Mouse (Mus musculus): Measurements from ENCODE around the gene Ahnak2. TPM values are rescaled to one million over a fixed set of nuclear protein-coding genes. Genes with fewer than 3 reads are reported as not detected.
"Not testable (repeated sequence)": the region's sequence is repeated elsewhere in the genome, so short reads cannot be mapped to it uniquely, and the experiment has no call there.

Gene Ahnak2
- polyA plus RNA-seq, 2 experiments from 2014 or later: not detected

DNA sequence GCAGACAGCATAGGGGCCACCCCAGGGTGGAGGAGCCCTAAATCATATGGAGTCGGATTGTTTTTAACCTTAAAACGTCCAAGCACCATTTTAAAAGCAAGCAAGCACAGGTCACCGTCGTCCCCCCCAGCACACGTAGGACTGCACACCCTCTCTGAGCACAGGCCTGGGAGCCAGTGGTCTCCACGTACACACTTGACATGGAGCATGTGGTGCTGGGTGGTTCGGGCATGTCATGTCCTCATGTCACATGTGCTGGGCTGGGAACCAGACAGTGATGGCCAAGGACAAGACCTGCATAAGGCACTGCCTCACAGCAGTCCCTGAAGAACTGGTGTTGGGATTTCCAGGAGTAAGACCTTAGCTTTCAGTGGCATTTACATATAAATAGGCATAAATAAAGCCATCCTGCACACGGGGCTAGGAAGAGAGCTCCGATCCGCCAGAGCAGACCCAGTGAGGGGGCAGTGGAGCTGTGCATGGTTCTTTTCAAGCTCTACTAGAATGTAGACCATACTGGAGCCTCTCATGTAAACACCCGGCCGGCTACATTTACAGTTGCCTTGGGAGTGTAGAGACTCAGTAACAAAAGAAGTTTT is 18.0 kb upstream of the Ahnak2 start:
- ATAC-seq: no peak

DNA sequence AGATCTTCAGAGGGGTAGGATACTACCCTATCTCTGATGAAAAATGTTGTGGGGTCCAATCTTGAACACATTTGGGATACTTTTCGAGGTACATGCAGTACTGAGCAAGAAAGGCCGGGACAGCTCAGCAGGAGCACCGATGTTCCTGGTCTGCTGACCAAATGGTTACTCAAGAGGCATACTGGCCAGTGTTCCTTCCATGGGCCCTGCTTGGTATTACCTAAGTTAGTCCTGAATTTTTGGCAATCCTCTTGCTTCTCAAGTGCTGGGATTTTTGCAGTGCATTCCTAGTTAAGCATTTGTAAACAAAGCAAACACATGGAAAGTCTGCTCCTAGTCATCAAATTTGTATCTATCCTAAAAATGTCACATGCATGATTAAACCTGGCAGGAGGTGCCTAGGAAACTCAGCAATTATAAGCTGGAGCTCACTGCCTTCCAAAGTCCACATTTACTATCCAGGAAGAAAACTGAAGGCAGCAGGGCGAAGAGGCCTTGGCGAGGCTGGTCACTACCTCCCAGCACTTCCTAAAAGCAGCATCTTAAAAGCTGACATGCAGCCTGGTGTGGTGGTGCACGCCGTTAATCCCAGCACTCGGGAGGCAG is 16.7 kb upstream of the Ahnak2 start:
- no peak for ATAC-seq

DNA sequence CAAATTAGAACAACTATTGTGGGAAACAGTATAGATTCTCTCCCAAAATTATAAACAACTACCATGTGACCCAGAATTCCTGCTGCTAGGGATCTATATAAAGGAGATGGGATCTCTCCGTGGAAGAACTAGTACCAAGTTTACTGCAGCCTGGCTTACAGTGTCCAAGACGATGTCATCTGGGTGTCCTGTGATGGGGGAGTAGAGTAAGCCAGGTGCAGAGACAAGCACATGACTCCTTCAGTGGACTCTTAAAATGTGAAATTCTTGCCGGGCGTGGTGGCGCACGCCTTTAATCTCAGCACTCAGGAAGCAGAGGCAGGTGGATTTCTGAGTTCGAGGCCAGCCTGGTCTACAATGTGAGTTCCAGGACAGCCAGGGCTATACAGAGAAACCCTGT is 14.4 kb upstream of the Ahnak2 start:
- not testable (repeated sequence) for ATAC-seq

DNA sequence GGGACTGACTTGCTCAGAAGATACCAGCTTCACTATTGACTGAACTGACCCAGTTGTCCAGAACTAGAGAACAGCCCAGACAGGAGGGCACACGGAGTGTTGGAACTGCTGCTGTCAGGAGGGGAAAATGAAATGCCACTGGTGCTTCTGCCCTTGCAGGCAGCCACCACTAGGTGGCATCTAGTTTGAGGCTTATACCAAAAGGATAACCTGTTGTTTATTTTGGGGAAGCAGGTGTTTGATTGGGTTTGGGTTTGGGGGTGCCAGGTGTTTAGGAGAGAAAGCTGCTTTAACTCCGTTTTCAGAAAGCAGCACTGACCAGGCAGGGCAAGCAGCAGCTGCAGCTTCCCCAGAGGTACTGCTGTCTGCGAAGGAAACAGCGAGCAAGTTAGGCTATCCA is 13.8 kb upstream of the Ahnak2 start:
- peak; percentile 75 for ATAC-seq

DNA sequence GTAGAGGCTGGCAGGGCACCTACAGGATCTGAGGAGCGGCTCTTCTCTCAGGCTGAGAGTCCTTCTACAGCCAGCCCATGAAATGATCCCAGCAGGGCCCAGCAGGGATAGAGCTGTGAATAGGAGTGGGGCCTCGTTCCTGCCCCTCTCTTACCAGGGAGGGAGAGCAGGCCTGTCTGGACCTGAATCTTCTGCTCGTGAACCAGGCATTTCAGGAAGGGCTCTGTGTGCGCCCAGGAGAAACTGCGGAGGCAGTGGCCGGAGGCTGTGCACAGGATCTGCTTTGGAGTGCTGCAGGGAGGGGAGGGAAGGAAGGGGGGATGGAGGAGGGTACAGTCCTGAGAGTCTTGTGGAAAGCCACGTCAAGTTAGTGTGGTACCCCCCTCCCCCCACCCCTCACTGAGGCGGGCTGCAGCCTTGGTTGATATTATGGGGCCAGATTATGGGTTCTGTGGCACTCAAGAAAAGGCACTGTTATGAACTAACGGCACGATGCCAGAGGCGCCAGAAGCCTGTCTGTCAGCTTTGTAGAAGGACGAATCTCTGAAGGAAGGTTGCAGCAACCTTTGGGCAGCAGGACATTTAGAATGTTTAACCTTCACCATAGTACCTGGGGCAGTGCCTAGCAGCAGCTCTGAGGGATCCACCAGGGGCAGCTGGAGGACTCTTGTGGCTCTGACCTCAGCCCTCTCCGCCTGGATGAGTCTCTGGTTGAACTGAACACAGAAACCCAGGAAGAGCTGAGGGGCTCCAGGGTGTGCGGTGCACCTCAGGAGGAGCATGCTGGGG is 12.4 kb upstream of the Ahnak2 start:
- no peak for ATAC-seq

DNA sequence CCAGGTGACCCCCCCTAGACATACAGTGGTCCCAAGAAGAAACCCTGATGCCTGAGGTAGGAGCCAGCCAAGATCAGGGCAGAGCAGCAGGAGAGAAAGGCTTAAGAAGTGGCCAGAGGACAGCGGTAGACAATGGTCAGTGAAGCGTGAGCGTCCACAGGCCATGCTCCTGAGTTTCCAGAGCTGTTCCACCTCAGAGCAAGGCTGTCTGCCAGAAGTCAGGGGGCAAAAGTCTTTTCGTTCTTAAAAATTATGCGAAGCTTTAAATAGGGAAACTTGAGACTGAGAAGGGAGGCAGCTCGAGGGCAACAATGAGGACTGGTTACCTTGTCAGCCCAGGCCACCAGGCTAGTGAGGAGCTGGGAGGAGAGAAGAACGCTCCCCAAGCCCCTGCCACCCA is 10.9 kb upstream of the Ahnak2 start:
- ATAC-seq: no peak

DNA sequence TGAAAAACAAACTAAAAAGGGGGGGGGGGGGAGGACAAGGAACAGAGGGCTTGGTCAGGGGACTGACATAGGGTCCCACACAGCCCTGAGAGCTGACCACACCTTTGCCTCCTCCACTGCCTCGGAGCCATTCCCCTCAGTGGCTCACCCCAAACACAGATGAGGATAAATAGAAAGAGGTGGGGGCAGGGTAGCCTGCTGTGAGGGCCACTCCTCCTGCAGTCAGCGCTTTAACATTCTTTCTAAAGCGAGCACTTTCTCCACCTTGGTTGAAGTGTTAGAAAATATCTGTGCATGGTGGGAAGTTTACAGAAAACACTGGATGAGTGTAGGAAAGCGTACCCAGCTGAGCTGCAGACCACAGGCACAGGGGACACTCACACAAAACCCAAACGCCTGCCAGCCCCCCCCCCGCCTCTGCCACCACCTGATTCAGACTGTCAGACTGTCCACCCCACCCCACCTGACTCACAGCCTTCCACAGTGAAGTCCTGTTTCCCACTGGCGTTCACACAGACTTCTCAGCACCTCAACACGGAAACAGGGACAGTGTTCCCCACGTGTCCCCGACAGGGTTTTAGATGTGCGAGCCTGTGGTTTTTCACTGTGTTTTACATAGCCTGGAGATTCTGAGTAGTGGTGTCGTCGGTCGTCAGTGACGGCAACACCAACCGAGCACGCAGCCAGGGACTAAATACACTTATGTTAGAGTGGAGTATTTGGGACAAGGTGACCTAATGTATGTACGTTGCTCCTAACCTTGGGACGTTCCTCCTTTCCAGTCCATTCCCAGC is 7.8 kb upstream of the Ahnak2 start:
- ATAC-seq: no peak

DNA sequence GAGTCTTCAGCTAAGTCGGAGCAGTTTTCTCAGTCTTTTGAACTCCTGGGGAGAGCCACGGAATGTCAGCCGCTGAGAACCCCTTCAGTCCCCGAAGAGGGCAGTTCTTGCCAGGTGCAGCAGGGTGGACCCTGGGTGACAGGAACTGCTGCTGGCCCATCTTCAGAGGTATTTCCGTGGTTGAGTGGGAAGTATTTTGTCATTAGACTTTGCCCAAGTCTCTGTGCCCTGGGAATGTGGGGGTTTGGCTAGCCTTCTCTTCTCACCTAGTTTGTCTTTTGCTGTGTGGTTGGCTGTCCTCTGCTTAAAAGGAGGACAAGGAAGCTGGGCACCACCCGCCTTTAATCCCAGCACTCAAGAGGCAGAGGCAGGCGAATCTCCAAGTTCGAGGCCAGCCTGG is 7.2 kb upstream of the Ahnak2 start:
- no peak for ATAC-seq

DNA sequence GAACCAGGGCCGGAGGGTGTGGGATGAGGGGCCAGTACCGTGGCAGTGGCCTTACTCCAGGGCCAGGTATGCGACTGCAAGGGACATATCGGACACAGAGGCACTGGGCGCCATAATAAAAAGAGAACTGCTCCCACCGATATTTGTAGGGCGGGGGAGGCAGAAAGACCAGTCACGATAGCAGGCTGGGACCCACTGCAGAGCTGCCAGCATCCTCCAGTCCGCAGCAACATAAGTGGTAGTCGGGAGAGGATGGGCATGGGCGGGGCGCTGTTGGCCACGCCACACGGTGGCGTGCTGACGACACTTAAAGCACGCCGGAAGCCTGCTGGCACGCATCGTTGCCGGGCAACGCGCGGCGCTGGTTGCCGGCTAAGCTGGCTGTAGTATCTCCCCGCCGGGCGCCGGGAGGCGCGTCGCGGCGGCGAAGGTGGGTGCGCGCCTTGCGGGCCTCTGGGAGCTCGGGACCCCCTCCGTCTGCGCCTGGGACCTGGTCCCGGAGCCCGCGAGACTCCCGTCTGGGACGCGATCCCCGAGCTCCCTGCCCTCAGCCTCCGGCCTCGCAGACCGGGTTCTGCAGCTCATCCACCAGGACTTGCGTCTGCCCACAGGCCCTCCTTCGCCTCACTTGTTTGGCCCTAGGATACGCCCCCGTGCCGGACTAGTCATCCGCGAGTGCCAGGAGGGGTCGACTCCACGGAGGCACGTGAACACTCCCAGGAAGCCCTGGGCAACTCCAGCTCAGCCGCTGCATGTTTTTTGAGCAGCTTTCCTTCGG is 6.3 kb upstream of the Ahnak2 start, which contains the start of gene Clba1:
TSS of gene Clba1 (plus strand) at position 351 of the 778 bp plus-strand sequence.
- peak; percentile 100 for ATAC-seq

DNA sequence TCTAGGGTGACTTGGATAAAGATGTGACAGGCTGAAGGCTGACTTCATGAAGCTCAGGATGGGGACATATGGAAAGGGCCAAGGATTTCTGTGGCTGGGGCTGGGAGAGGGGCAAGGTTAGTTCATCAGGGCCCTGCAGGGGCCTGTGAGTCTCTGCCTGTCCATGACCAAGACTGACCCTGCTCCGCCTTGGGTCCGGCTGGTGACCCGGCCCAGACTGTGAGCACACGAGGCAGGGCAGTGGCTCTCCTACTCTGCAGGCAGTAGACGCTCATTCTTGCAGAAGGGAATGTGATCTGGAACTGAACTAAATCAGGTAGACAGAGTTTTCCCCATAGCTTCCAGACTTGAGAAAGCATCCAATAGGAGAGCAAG is 5.7 kb upstream of the Ahnak2 start:
- no peak for ATAC-seq

DNA sequence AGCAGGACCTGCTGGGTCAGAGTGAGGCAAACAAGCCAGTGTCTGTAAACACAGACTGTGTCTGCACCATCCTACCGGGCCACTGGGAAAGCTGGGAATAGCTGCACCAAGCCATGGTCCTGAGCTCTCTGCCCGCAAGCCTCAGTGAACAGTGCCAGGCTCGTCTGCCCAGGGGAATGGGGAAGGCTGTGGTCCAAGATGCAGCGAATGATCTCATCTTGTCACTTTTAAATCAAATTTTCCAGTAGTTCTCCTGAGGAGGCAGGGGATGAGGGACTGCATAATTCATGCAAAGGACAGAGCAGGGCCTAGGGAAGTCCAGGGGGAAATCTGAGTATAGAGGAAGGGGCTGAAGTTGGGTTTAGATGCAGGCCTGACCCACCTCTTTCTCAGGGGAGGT is 5.3 kb upstream of the Ahnak2 start:
- ATAC-seq: no peak

DNA sequence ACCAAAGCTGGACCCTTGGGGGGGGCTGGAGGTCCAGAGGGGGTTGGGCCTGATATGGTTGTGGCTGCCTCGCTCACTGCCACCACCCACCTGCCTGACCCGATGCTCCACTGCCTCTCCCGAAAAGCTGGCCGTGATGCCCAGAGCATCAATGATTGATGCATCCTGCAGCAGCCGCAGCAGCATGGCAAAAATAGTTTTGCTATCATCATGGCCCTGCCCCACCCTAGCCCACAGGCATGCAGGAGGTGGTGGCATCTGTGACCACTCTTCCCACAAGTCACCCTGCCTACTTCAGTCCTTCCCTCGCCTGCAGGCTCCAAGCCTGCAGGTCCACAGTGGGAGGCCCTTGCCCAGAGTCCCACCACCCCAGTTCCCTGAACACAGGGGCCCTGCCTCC is 3.6 kb upstream of the Ahnak2 start:
- no peak for ATAC-seq

DNA sequence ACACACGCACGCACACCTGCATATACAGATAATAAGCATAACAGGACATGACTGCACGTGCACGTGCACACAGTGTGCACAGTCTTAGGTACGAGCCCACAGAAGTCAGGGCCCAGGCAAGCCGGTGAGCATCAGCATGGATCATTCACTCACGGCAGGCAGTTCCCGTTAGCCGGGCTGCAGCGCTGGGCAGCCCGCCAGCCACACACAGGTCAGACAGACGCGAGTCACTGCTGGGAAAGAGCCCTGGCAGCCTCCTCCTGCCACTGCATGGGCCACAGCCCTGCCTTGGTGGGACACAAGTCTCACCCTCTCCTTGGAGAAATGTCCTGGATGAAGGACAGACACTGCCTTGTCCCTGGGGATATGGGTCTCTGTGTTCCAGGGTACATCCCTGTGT is 1.6 kb upstream of the Ahnak2 start:
- no peak for ATAC-seq

DNA sequence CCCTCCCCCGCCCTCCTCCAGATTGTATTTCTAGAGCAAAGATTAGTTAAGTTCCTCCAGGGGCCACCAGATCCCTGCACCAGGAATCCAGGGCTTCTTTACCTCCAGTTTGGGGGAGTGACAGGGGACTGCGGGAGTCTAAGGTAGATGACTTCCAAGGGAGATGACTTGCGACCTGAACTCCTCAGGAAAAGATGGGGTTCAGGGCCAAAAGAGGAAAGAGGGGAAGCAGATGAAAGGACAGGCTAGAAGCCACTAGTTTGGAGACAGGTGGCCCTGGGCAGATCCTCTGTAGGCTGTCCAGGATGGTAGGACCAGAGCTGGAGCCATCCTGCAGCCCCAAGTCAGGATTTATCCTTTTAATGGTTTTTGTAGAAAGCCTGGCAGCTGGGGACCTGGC is 460 bp upstream of the Ahnak2 start:
- ATAC-seq: no peak

DNA sequence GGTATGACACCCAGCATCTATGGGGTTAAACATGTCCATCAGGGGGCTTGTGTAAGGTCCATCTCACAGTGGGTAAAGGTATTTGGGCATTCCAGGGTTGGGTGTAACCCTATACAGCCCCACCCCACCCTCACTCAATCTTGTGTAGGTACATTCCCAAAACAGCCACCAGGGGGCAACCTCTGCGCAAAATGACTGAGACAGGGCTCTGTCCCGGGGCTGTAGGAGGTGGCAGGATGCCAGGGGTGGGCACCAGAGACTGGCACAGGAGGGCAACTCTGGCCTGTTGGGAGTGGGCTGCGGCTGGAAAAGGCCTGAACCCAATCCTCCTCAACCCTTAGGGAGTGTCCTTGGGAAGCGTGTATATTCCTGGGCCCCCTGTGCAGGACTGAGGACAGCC is 2.0 kb downstream of the Ahnak2 start:
- peak; percentile 74 for ATAC-seq

DNA sequence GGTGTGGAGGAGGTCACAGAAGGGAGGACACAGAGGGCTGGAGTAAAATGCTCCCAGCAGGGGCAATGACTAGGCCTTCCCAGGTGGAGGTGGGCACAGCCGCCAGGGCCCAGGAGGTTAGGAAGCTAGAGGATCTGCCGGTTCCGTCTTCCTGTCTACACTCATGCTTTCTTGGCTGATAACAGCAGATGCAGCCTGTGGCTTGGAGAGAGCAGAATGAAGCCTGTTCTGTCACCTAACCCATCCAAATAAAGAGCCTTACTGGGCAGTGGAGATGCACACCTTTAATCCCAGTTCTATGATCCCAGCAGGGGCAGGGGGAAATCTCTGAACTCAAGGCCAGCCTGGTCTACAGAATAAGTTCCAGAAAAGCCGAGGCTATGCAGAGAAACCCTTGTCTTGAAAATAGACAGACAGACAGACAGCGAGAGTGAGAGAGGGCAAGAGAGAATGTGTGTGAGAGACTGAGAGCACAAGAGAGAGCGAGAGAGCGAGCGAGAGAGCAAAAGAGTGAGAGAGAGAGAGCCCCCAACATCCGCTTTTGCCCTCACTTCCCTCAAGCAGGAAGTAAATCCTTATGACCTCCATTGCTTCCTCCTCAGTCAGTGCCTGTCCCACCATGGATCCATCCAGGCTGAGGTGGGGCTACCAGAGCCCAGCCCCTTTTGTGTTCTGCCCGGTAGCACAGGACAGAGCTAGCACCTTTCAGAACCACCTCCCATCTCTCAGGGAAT is 3.1 kb downstream of the Ahnak2 start:
- no peak for ATAC-seq

DNA sequence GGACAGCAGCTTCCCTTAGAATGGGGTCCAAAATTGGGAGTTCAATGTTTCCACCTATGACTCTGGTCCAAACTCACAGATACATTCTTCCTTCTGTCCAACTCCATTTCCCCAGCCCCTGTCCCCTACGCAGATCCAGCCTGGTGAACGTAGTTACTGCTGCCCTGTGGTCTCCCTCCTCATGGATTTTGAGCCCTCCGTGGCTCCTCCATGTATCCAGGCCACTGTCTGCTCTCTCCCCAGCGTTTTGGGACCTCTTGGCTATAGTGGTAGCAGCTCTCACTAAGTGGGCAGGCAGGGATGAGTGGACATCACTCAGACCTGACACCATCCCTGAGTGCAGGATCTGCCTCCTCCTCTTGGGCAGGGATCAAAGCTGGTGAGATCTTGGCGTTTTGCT is 3.7 kb downstream of the Ahnak2 start:
- ATAC-seq: no peak

DNA sequence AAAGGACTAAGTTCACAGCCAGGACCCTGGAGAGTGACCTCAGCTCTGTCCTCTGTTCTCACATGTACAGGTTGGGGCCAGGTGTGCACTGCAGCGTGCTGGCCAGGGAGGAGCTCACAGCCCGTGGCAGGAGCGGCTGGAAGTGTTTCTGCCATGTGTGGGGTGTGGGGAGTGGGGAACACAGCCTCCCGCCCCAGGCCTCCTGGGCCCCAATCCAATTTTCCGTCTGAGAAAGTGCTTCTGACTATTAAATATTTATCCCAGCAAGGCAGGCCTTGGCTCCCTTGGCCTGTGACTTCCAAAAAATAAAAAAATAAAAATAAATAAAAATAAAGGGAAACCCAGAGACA is 4.2 kb downstream of the Ahnak2 start:
- no peak for ATAC-seq

DNA sequence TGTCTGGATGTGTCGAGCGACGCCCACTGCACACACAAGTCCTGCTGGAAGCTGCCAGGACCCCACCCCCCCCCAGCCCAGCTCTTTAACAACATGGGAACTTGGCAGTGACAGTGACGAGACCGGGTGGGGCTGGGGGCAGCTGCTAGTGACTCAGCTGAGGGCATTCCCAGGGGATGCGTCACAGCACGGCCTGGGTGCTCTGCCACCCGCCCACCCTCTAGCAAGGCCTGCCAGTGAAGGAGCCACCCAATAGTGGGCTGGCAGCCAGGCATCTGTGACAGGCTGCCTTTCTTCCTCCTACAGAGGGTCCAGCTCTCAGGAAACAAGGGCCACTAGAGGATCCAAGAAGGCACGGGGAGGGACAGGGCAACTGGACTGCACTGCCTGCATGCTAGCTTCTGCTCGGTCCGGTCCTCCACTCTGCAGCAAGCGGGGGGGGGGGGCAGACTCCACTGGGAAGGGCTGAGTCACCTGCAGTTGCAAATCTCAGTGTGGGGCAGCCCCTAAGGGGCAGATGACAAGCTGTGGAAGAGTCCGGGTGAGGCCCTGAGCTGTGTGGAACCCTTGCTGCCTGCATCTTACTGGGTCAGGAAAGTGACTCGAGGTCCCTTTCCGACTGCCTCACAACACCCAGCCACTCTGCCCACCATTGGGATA is 4.7 kb downstream of the Ahnak2 start:
- no peak for ATAC-seq

DNA sequence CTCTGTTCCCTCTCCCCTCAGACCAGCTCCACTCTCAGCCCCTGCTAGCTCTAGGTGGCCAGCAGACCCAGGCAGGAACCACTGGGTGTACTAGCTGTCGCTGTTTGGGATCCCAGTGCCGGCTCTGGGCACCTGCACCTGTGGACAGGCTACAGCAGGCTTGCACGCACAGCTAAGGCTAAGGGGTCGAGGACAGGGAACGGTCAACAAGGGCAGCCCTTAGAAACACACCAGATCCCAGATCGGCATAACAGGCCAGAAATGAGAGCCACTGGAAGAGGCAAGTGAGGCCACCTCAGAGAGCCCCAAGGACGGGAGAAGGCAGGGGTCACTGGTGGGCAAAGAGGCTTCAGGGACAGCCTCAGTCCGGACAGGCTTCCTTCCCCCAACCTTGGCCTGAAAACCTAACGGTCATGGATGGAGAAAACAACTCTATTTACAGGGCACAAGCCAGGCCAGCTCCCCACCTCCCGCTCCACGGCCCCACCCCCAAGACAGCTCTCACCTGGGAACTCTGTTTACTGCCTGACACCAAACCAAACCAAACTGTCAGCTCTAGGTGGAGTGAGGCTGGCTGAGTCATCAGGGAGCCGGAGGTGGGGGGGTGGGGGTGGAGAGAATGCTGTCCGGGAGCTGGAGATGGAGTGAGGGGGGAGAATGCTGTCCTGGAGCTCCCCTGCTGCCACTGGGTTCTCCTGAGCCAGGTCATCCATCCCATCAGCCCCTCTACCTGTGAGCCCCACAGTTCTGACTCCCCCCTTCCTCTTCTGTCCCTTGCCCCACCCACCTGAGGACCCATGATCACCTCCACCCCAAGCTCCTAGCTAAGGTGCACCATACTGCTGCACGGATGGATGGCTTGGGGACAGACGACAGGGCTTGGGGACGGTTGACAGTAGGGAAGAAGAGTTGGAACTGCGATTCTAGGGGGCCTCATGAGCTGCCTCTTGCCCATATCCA is 5.6 kb downstream of the Ahnak2 start:
- no peak for ATAC-seq
